Mouse (Mus musculus) cerebellum, adult 2 months (tissue): Measurements from ENCODE around the gene Serpina3i. TPM values are rescaled to one million over a fixed set of nuclear protein-coding genes. Genes with fewer than 3 reads are reported as not detected.
"Not testable (repeated sequence)": the region's sequence is repeated elsewhere in the genome, so short reads cannot be mapped to it uniquely, and the experiment has no call there.

ENCODE experiments used
- DNase-seq, 2 experiments: peaks; one replicate each; pipeline ENCODE4 v3.0.0; 2021
- H3K27ac ChIP-seq: fragments of 200-500 bp; 2 replicates; pipeline ENCODE4 v1.5.1; 2012; ENCODE audit warnings: low read length, control low read depth, inconsistent platforms; ENCODE audit not compliant: insufficient read depth
- H3K27me3 ChIP-seq: fragments of 200-500 bp; 2 replicates; pipeline ENCODE4 v1.6.1; 2012; ENCODE audit warnings: inconsistent platforms, mild to moderate bottlenecking, low read length, moderate library complexity; ENCODE audit not compliant: control insufficient read depth, insufficient read depth
- H3K4me1 ChIP-seq: fragments of 200-500 bp; 2 replicates; pipeline ENCODE4 v1.6.1; 2011; ENCODE audit warnings: low read length; ENCODE audit not compliant: control insufficient read depth, insufficient read depth
- H3K4me3 ChIP-seq: fragments of 200-500 bp; replicated peaks from 2 replicates; pipeline ENCODE3; 2011; ENCODE audit warnings: mild to moderate bottlenecking, low read depth, low read length, control low read depth; ENCODE audit not compliant: insufficient read depth
- CTCF ChIP-seq: fragments of 200-500 bp; IDR thresholded peaks from 2 replicates; pipeline ENCODE4 v1.5.1; 2011; ENCODE audit warnings: low read depth, mild to moderate bottlenecking, control low read depth, low read length, moderate library complexity, borderline replicate concordance; ENCODE audit not compliant: insufficient read depth
- POLR2A ChIP-seq: fragments of 200-500 bp; IDR thresholded peaks from 2 replicates; pipeline ENCODE4 v1.6.1; 2011; ENCODE audit warnings: low read length, control low read depth, borderline replicate concordance; ENCODE audit not compliant: insufficient read depth
- WGBS: fragments of 180-500 bp; shearing (Covaris S2); methylation state at CpG from one replicate; pipeline ENCODE4 v1.1.7; 2018; 5-methylcytosine and 5-hydroxymethylcytosine counted together
- polyA plus RNA-seq: library from polyadenylated mRNA; depleted of rRNA; stranded (reverse); fragments of >200 nt; gene quantifications from 2 replicates; pipeline ENCODE4 v1.2.3, GENCODE M21; 2012

The Serpina3i gene
- polyA plus RNA-seq, 1 experiment: not detected

GRCm38 (mm10) chr12:104235915-104236314, 27.0 kb upstream of the Serpina3i start, which contains the start of gene Serpina3g:
Serpina3g (plus strand) TSS chr12:104236245.
- no peak within 1 kb of the TSS for H3K27ac ChIP-seq
- TF ChIP-seq CTCF (no peak), POLR2A (no peak)
- no peaks in the 10 kb centered on the region for H3K4me1 ChIP-seq
- no peaks in the 10 kb centered on the region for H3K27me3 ChIP-seq
- no peak for DNase-seq
- 76% methylated on average over 5 of the region's 5 CpGs for WGBS
- no peak within 1 kb of the TSS for H3K4me3 ChIP-seq

DNA sequence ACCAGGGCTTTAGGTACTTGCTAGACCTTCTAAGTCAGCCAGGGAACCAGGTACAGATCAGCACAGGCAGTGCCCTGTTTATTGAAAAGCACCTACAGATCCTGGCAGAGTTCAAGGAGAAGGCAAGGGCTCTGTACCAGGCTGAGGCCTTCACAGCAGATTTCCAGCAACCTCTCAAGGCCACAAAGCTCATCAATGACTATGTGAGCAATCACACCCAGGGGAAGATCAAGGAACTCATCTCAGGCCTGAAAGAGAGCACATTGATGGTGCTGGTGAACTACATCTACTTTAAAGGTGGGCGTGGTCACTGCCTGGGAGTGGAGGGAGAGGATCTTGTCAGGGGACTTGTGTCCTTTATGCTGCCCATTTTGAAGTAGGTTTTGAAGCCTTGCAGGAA, 24.9 kb upstream of the Serpina3i start:
- not testable (repeated sequence) for H3K27me3 ChIP-seq, H3K27ac ChIP-seq, H3K4me3 ChIP-seq, DNase-seq, H3K4me1 ChIP-seq
- 86% methylated on average over 1 of the region's 1 CpGs for WGBS

GRCm38 (mm10) chr12:104243307-104243706, 19.6 kb upstream of the Serpina3i start:
- Histone ChIP-seq H3K27ac (no peak overlapping the region), H3K4me3 (no peak overlapping the region), H3K27me3 (no peaks in the 10 kb centered on the region), H3K4me1 (no peaks in the 10 kb centered on the region)
- TF ChIP-seq CTCF: no peak
- no peak for TF ChIP-seq POLR2A
- DNase-seq: no peak

DNA sequence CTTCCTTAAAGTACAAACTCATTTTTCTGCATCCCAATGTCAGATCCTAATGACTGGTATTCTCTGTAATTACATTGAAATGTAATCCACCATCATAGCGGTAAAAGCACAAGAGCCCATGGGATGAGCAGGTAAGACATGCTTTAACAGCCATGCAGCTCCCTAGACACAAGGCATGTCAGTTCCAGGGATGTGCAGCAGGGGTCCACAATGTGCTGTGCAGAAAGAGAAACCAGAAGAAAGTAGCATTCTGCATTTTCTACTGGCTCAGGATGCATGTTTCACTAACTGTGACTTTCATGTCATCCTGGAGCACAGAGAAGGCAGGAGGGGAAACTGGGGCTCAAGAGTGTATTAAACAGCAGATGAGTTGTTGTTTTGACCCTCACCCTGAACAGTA, 17.8 kb upstream of the Serpina3i start:
- no peak for TF ChIP-seq CTCF
- TF ChIP-seq POLR2A: no peak
- no peaks in the 10 kb centered on the region for H3K27me3 ChIP-seq
- H3K4me3 ChIP-seq: no peak overlapping the region
- no peak for DNase-seq
- WGBS: 70% methylated on average over 1 of the region's 1 CpGs
- H3K27ac ChIP-seq: no peak overlapping the region
- H3K4me1 ChIP-seq: no peaks in the 10 kb centered on the region

DNA sequence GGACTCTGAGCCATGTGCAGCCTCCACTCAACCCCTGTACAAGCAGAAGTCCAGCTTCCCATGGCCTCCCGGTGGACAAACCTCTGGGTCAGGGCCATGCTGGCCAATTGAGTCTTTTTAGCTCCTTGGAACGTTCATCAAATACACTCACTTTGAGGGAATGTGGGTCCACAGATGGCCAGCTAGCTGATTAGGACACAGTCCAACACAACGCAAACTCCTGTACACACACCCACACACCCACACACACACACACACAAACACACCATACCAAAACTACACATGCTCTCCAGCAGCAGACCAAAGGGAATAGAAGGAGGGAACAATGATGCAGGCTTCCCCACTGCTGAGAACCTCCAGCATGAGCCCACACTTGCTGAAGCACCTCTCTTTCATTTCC, 17.3 kb upstream of the Serpina3i start:
- Histone ChIP-seq H3K4me3 (no peak overlapping the region), H3K4me1 (no peaks in the 10 kb centered on the region), H3K27ac (no peak overlapping the region), H3K27me3 (no peaks in the 10 kb centered on the region)
- TF ChIP-seq CTCF: no peak
- 17% methylated on average over 3 of the region's 3 CpGs for WGBS
- no peak for DNase-seq

DNA sequence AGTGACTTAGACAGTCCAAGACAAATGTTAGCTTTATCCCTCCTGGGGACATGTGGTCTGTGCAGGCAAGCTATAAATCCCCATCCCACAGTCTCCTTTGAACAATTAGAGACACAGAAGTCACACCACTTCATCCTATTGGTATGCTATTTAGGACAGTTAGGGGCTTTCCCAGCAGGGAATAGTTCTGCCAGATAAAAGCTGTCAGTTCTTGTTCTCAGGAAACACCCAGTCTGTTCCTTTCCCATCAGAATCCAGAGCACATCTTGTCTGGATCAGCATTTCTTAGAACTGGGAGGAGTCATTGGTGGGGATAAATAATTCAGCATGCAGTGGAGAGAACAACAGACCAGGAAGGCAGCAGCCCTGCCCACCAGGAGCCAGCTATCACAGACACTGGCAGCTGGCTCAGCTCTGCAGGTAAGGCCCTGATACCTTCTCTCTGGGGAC, 15.3 kb upstream of the Serpina3i start:
- H3K27ac ChIP-seq: no peak overlapping the region
- no peak for TF ChIP-seq POLR2A
- no peak for TF ChIP-seq CTCF
- no peak for DNase-seq
- no peaks in the 10 kb centered on the region for H3K4me1 ChIP-seq
- no peaks in the 10 kb centered on the region for H3K27me3 ChIP-seq
- H3K4me3 ChIP-seq: no peak overlapping the region

- 71% methylated on average over 3 of the region's 3 CpGs for WGBS
- H3K4me1 ChIP-seq: no peaks in the 10 kb centered on the region
- DNase-seq: no peak
- H3K27ac ChIP-seq: no peak overlapping the region
- no peak for TF ChIP-seq POLR2A
- no peak for TF ChIP-seq CTCF
- no peaks in the 10 kb centered on the region for H3K27me3 ChIP-seq
- no peak overlapping the region for H3K4me3 ChIP-seq
Measured at GRCm38 (mm10) chr12:104248231-104248630, 14.7 kb upstream of the Serpina3i start.

GRCm38 (mm10) chr12:104261041-104261440, 1.9 kb upstream of the Serpina3i start:
- TF ChIP-seq POLR2A (no peak), CTCF (no peak)
- DNase-seq: no peak
- H3K4me3 ChIP-seq: no peak overlapping the region
- no peaks in the 10 kb centered on the region for H3K4me1 ChIP-seq
- H3K27ac ChIP-seq: no peak overlapping the region
- WGBS: 59% methylated on average over 3 of the region's 3 CpGs
- H3K27me3 ChIP-seq: no peaks in the 10 kb centered on the region

- Histone ChIP-seq H3K27ac (no peak overlapping the region), H3K4me3 (no peak overlapping the region), H3K27me3 (no peaks in the 10 kb centered on the region), H3K4me1 (no peaks in the 10 kb centered on the region)
- no peak for TF ChIP-seq CTCF
- TF ChIP-seq POLR2A: no peak
- no peak for DNase-seq
- WGBS: 92% methylated on average over 3 of the region's 3 CpGs
Measured at GRCm38 (mm10) chr12:104266374-104266773, 3.5 kb downstream of the Serpina3i start.
